In the genomic region with DNA sequence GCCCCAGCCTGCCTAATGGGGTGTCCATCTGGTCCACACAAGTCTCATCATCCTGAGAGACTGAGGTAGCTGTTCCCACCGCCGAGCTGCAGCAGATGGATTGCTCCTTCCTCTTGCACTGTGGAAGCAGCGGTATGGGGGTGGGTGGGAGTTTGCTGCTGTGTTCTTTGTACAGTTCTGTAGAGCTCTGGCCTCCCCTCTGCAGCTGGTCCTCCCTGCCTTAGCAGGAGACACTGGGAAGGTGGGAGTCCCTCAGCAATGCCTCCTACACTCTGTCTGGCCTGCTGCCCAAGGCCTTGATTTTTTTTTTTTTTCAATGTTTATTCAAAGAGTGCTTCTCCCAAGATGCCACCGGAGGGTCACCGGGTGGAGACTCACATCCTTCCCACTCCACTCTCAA, we compare ENCODE assay signal across 14 mouse cellular contexts.
A peak's percentile ranks its signal among the peaks of the same experiment; 100 is the strongest.
DNase-seq lines count a peak whose midpoint lies in the region; ATAC-seq and TF ChIP-seq lines count a peak whose summit lies in the region.
"Had no signal": no experiment of that assay in that cellular context is flagged by ENCODE, and none has a peak within 500 bp of the region (broad histone marks: within the 10 kb centered on the region; RNA-seq: fewer than 3 reads in every experiment).

No protein-coding gene starts in this region.

- no peaks in the 10 kb centered on the region for H3K9me3 ChIP-seq in forebrain, embryonic 12.5 days
- H3K9me3 ChIP-seq in forebrain, embryonic 10.5 days: no peaks in the 10 kb centered on the region
- H3K9me3 ChIP-seq in hindbrain, embryonic 12.5 days (replicated peaks): no peaks in the 10 kb centered on the region
- no peaks in the 10 kb centered on the region for H3K9me3 ChIP-seq in hindbrain, embryonic 16.5 days (ENCODE audit: control insufficient read depth, low read length)
- no peaks in the 10 kb centered on the region for H3K9me3 ChIP-seq in lung, embryonic 14.5 days (ENCODE audit: low read depth, low read length)
- H3K9me3 ChIP-seq: embryonic facial prominence, embryonic 12.5 days; limb, embryonic 15.5 days; megakaryocyte, embryonic 14.5 days had no signal

- no peak for TF ChIP-seq CTCF in lung, embryonic 14.5 days (IDR thresholded peaks at IDR 0.05; ENCODE audit: low read depth)

- 82% methylated on average over 5 of the region's 5 CpGs for WGBS in forebrain, embryonic 12.5 days
- WGBS in forebrain, embryonic 10.5 days: 84% methylated on average over 5 of the region's 5 CpGs
- WGBS in hindbrain, embryonic 12.5 days: 43% methylated on average over 5 of the region's 5 CpGs
- WGBS in hindbrain, embryonic 16.5 days: 43% methylated on average over 5 of the region's 5 CpGs
- WGBS in lung, embryonic 14.5 days: 12% methylated on average over 5 of the region's 5 CpGs

- no peaks in the 10 kb centered on the region for H3K36me3 ChIP-seq in forebrain, embryonic 12.5 days (replicated peaks)
- H3K36me3 ChIP-seq in forebrain, embryonic 10.5 days (replicated peaks): 0 out of 2 replicates have a peak, but pooled peaks cover 8% of the 10 kb centered on the region
- H3K36me3 ChIP-seq in hindbrain, embryonic 12.5 days: no peaks in the 10 kb centered on the region
- no peaks in the 10 kb centered on the region for H3K36me3 ChIP-seq in hindbrain, embryonic 16.5 days (ENCODE audit: control insufficient read depth, insufficient read depth, low read length)
- no peaks in the 10 kb centered on the region for H3K36me3 ChIP-seq in lung, embryonic 14.5 days (ENCODE audit: insufficient read depth)
- H3K36me3 ChIP-seq: embryonic facial prominence, embryonic 12.5 days; limb, embryonic 15.5 days had no signal

- no peak for DNase-seq in forebrain, embryonic 10.5 days (ENCODE audit: extremely low spot score, low spot score)
- peak; percentile 64 for DNase-seq in lung, embryonic 14.5 days
- no peak for DNase-seq in lung, postnatal 25 days (ENCODE audit: low spot score)
- peak; percentile 79 for DNase-seq in brain, adult 2 months (ENCODE audit: low read depth, low spot score)
- DNase-seq in thymus, postnatal 36 days: no peak
- DNase-seq: adrenal gland, adult 8-10 months; gastrocnemius, postnatal 14 days; thymus, adult 2 months had no signal

- ATAC-seq in forebrain, embryonic 12.5 days (ENCODE audit: low FRiP score): 0 out of 2 replicates have a peak, but pooled peaks have one; percentile 27
- 0 out of 2 replicates have a peak, but pooled peaks have one; percentile 36 for ATAC-seq in hindbrain, embryonic 12.5 days (ENCODE audit: low FRiP score)
- no peak for ATAC-seq in hindbrain, embryonic 16.5 days
- peak; percentile 61; the same call in 1 of the 2 replicates for ATAC-seq in lung, embryonic 14.5 days (ENCODE audit: insufficient read depth)

- H3K4me3 ChIP-seq in forebrain, embryonic 12.5 days (replicated peaks): no peak overlapping the region
- H3K4me3 ChIP-seq in forebrain, embryonic 10.5 days: no peak overlapping the region
- H3K4me3 ChIP-seq in hindbrain, embryonic 12.5 days: no peak overlapping the region
- no peak overlapping the region for H3K4me3 ChIP-seq in hindbrain, embryonic 16.5 days (ENCODE audit: low read length)
- no peak overlapping the region for H3K4me3 ChIP-seq in lung, embryonic 14.5 days (ENCODE audit: low read depth, low read length)
- H3K4me3 ChIP-seq: embryonic facial prominence, embryonic 12.5 days; limb, embryonic 15.5 days; megakaryocyte, embryonic 14.5 days had no signal

- H3K27me3 ChIP-seq in forebrain, embryonic 12.5 days: no peaks in the 10 kb centered on the region
- H3K27me3 ChIP-seq in forebrain, embryonic 10.5 days (ENCODE audit: poor library complexity, severe bottlenecking): no peaks in the 10 kb centered on the region
- H3K27me3 ChIP-seq in hindbrain, embryonic 12.5 days: peaks cover 7% of the 10 kb centered on the region; the same call in 1 of the 2 replicates
- no peaks in the 10 kb centered on the region; the same call in 1 of the 2 replicates for H3K27me3 ChIP-seq in hindbrain, embryonic 16.5 days (replicated peaks; ENCODE audit: control insufficient read depth, insufficient read depth, low read length)
- H3K27me3 ChIP-seq in lung, embryonic 14.5 days (ENCODE audit: insufficient read depth, low read length): no peaks in the 10 kb centered on the region
- H3K27me3 ChIP-seq: embryonic facial prominence, embryonic 12.5 days had no signal

- no peak overlapping the region for H3K4me2 ChIP-seq in forebrain, embryonic 12.5 days
- H3K4me2 ChIP-seq in hindbrain, embryonic 12.5 days (replicated peaks): no peak overlapping the region
- H3K4me2 ChIP-seq in hindbrain, embryonic 16.5 days (ENCODE audit: low read length): no peak overlapping the region
- H3K4me2 ChIP-seq in lung, embryonic 14.5 days: no peak overlapping the region
- H3K4me2 ChIP-seq: embryonic facial prominence, embryonic 12.5 days; limb, embryonic 15.5 days had no signal

- no peak overlapping the region for H3K27ac ChIP-seq in forebrain, embryonic 12.5 days
- no peak overlapping the region for H3K27ac ChIP-seq in forebrain, embryonic 10.5 days
- no peak overlapping the region for H3K27ac ChIP-seq in hindbrain, embryonic 12.5 days
- no peak overlapping the region for H3K27ac ChIP-seq in hindbrain, embryonic 16.5 days (ENCODE audit: low read depth, low read length)
- no peak overlapping the region for H3K27ac ChIP-seq in lung, embryonic 14.5 days (ENCODE audit: low read depth)
- H3K27ac ChIP-seq: embryonic facial prominence, embryonic 12.5 days; limb, embryonic 15.5 days had no signal

- no peak overlapping the region for H3K9ac ChIP-seq in forebrain, embryonic 12.5 days
- H3K9ac ChIP-seq in hindbrain, embryonic 12.5 days: no peak overlapping the region
- H3K9ac ChIP-seq in hindbrain, embryonic 16.5 days (ENCODE audit: low read depth, low read length): no peak overlapping the region
- H3K9ac ChIP-seq in lung, embryonic 14.5 days: no peak overlapping the region
- H3K9ac ChIP-seq: embryonic facial prominence, embryonic 12.5 days; limb, embryonic 15.5 days had no signal

- H3K4me1 ChIP-seq in forebrain, embryonic 12.5 days: peaks cover 31% of the 10 kb centered on the region
- H3K4me1 ChIP-seq in forebrain, embryonic 10.5 days: peaks cover 51% of the 10 kb centered on the region
- peaks cover 40% of the 10 kb centered on the region for H3K4me1 ChIP-seq in hindbrain, embryonic 12.5 days
- H3K4me1 ChIP-seq in hindbrain, embryonic 16.5 days (ENCODE audit: control insufficient read depth, insufficient read depth, low read depth, low read length): peaks cover 16% of the 10 kb centered on the region; the same call in 1 of the 2 replicates
- H3K4me1 ChIP-seq in lung, embryonic 14.5 days (ENCODE audit: insufficient read depth): peaks cover 21% of the 10 kb centered on the region

Comparison
In these comparisons a context has a peak if more than half of its experiments do, and no peak if none do; other contexts are left out.
1. DNase-seq: peak in lung, embryonic 14.5 days (single experiment) and brain, adult 2 months (single experiment); none in forebrain, embryonic 10.5 days (single experiment), lung, postnatal 25 days (single experiment) and thymus, postnatal 36 days (0 of 2).